Mouse (Mus musculus) cerebellum, adult 2 months (tissue): ENCODE measurements at regions not wholly inside any gene's neighbourhood (a gene's known extent, or its start where the extent isn't known, plus 50 kb on each side); places are given as distances from the start of the nearest gene placed in this dataset.

Experiments
- CTCF ChIP-seq: fragments of 200-500 bp; IDR thresholded peaks from 2 replicates; pipeline ENCODE4 v1.5.1; 2011; ENCODE audit warnings: low read depth, mild to moderate bottlenecking, control low read depth, low read length, moderate library complexity, borderline replicate concordance; ENCODE audit not compliant: insufficient read depth
- POLR2A ChIP-seq: fragments of 200-500 bp; IDR thresholded peaks from 2 replicates; pipeline ENCODE4 v1.6.1; 2011; ENCODE audit warnings: low read length, control low read depth, borderline replicate concordance; ENCODE audit not compliant: insufficient read depth

- TF ChIP-seq POLR2A (no peak), CTCF (no peak)
These were observed 269.9 kb downstream of the 1700009N14Rik start for GRCm38 (mm10) chr4:39719951-39720350.
